Mouse (Mus musculus) lung, adult 10 weeks (tissue): ENCODE data around the gene Olfr885. TPM values are rescaled to one million over a fixed set of nuclear protein-coding genes. Genes with fewer than 3 reads are reported as not detected.

Experiments
- polyA plus RNA-seq: library from polyadenylated mRNA; stranded (reverse); fragments of 350-450 nt; fragmentation: Illumina TruSeq; extraction: RNeasy Lipid Tissue Mini Kit (QIAGEN cat#74804); gene quantifications from one replicate; pipeline ENCODE4 v1.2.3, GENCODE M21; 2014; ENCODE audit warnings: low read depth, low replicate concordance; ENCODE audit not compliant: insufficient read depth

Gene Olfr885
- polyA plus RNA-seq, result not detected

GRCm38 (mm10) chr9:38061022-38061421 is at the start of gene Olfr885:
Gene Olfr885 (plus strand): TSS chr9:38061322.

GRCm38 (mm10) chr9:38025508-38025907 is 35.6 kb upstream of the Olfr885 start, which contains the start of gene Olfr883:
Gene Olfr883 (plus strand): TSS chr9:38025808.

GRCm38 (mm10) chr9:38046255-38046654 is 14.9 kb upstream of the Olfr885 start, which contains the start of gene Olfr884:
Gene Olfr884 (plus strand): TSS chr9:38046555.

DNA sequence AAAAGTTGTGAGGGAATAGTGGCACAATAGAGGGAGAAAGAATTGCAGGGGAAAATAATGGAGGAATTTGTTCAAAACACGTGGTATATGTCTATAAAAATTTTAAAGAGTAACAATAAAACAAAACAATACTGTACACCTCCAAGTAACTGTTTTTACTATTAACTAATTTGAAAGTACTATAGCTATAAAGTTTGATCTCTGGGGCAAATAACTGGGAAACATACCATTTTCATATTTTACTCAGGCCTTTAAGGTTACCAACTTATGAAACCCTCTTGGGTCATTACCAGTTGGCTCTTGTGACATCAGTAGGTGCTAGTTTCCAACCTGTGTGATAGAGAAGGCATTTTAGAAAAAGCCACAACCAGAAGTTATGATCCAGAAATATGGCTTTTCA is 22.6 kb downstream of the Olfr885 start, which contains the start of gene Olfr887:
Gene Olfr887, plus strand, starts transcription at position 301 of the 400 bp plus-strand sequence.

DNA sequence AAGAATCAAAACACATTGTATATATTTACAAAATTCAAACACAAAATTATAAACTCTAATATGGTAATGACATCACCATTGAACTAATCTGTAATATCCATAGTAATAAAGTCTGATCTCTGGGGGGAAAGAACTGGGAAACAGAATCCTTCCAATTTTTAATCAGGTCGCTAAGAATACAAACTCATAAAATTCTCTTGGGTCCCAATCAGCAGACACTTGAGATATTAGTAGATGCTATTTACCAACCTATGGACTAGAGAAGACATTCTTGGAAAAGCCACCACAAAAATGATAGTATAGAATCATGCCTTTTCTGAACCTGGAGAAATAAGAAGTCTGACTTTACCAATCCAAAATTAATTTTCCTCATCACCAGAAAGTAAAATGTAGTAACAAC is 46.7 kb downstream of the Olfr885 start, which contains the start of gene Olfr888:
Gene Olfr888, plus strand, starts transcription at position 301 of the 400 bp plus-strand sequence.

Other genes with a start within 250 kb of the Olfr885 start
- not detected for gene Olfr877, start 207.1 kb upstream of the Olfr885 start, polyA plus RNA-seq
- not detected for gene Olfr145, start 164.6 kb upstream of the Olfr885 start, polyA plus RNA-seq
- not detected for gene Olfr878, start 143.5 kb upstream of the Olfr885 start, polyA plus RNA-seq
- not detected for gene Olfr881, start 69.5 kb upstream of the Olfr885 start, polyA plus RNA-seq
- not detected for gene Olfr883, start 35.5 kb upstream of the Olfr885 start, polyA plus RNA-seq
- not detected for gene Olfr884, start 14.8 kb upstream of the Olfr885 start, polyA plus RNA-seq
- gene Olfr887, start 22.8 kb downstream of the Olfr885 start, polyA plus RNA-seq, result not detected
- gene Olfr888, start 46.8 kb downstream of the Olfr885 start, polyA plus RNA-seq, result not detected
- gene Olfr889, start 53.9 kb downstream of the Olfr885 start, polyA plus RNA-seq, result 0.03 TPM
- not detected for gene Olfr890, start 81.2 kb downstream of the Olfr885 start, polyA plus RNA-seq
- gene Olfr891, start 119.5 kb downstream of the Olfr885 start, polyA plus RNA-seq, result not detected
- not detected for gene Olfr893, start 147.0 kb downstream of the Olfr885 start, polyA plus RNA-seq
- not detected for gene Olfr894, start 156.7 kb downstream of the Olfr885 start, polyA plus RNA-seq
- not detected for gene Olfr143, start 191.5 kb downstream of the Olfr885 start, polyA plus RNA-seq
- not detected for gene Olfr895, start 206.5 kb downstream of the Olfr885 start, polyA plus RNA-seq
- gene Olfr896-ps1, start 229.8 kb downstream of the Olfr885 start, polyA plus RNA-seq, result not detected